Mouse (Mus musculus) hindbrain, embryonic 13.5 days (tissue): ENCODE measurements around the gene Tes3-ps. TPM values are rescaled to one million over a fixed set of nuclear protein-coding genes. Genes with fewer than 3 reads are reported as not detected.

Experiments used
- ATAC-seq: fragments of 200-750 bp; cut with Nextera tagmentation; 2 replicates; pipeline ENCODE4 v1.8.0; 2017; ENCODE audit warnings: moderate TSS enrichment; ENCODE audit not compliant: low FRiP score
- H3K27ac ChIP-seq: fragments of 300-500 bp; sonication (generic); 2 replicates; pipeline ENCODE4 v1.5.1; 2015; ENCODE audit warnings: inconsistent platforms, mild to moderate bottlenecking, moderate library complexity
- H3K27me3 ChIP-seq: fragments of 300-500 bp; sonication (generic); 2 replicates; pipeline ENCODE4 v1.6.1; 2015; ENCODE audit warnings: mild to moderate bottlenecking, inconsistent platforms
- H3K36me3 ChIP-seq: fragments of 300-500 bp; sonication (generic); 2 replicates; pipeline ENCODE4 v1.6.1; 2015; ENCODE audit warnings: mild to moderate bottlenecking, inconsistent platforms
- H3K4me1 ChIP-seq: fragments of 300-500 bp; sonication (generic); replicated peaks from 2 replicates; pipeline ENCODE4 v1.6.1; 2015; ENCODE audit warnings: inconsistent platforms
- H3K4me2 ChIP-seq: fragments of 300-500 bp; sonication (generic); 2 replicates; pipeline ENCODE4 v1.6.1; 2015; ENCODE audit warnings: inconsistent platforms, mild to moderate bottlenecking, moderate library complexity
- H3K4me3 ChIP-seq: fragments of 300-500 bp; sonication (generic); 2 replicates; pipeline ENCODE4 v1.5.1; 2015; ENCODE audit warnings: mild to moderate bottlenecking, inconsistent platforms
- H3K9ac ChIP-seq: fragments of 300-500 bp; sonication (generic); 2 replicates; pipeline ENCODE4 v1.6.1; 2015; ENCODE audit warnings: mild to moderate bottlenecking, inconsistent platforms
- H3K9me3 ChIP-seq: fragments of 300-500 bp; sonication (generic); 2 replicates; pipeline ENCODE4 v1.6.1; 2016; ENCODE audit warnings: inconsistent platforms
- WGBS: fragments of 180-500 bp; shearing (Covaris S2); methylation state at CpG from one replicate; pipeline ENCODE4 v1.1.7; 2015; 5-methylcytosine and 5-hydroxymethylcytosine counted together
- polyA plus RNA-seq: library from polyadenylated mRNA; unstranded; fragments of >200 nt; fragmentation: Nextera tagmentation; extraction: Ambion mirVana; gene quantifications from 2 replicates; pipeline ENCODE4 v1.2.1, GENCODE M21; 2015

The Tes3-ps gene
- polyA plus RNA-seq, 1 experiment from 2014 or later = 0.45 TPM

DNA sequence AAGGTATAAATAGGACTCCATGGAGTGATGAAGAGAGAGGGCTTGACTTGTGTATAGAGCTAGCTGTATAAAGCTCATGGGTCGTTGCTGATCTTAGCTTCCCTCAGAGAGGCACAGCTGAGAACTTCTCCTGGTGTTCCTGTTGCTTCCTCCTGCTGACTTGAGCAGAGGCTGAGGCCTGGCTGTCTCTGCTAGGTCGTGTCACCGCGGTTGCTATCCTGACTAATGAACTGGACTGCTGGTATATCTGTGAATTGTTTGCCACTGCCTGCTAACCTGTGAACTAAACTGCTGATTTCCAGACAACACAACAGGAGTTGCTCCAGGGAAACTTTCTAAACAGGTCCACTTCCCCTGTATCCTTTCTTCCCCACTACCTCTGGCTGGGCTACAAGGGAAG is 22.8 kb upstream of the Tes3-ps start:
- H3K36me3 ChIP-seq = peaks cover 6% of the 10 kb centered on the region; the same call in 1 of the 2 replicates

DNA sequence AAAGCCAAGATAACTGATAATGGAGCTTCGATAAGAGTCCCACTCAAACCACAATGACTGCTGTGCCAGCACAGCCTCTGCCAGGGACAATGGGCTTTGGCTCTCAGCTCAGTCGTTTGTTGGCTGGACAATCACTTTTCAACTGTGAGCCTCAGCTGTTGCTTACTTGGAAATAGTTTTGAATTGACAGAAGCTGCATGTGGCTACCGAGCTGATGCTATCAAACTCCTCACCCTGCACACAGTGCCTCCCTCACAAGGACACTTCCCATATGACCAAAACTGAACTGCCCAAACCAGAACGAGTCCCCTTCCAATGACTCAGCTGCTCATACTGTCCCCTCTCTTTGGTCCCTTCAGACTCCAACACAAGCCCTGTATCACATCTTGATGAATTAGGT is 22.3 kb upstream of the Tes3-ps start:
- WGBS = 82% methylated on average over 4 of the region's 4 CpGs
- Histone ChIP-seq H3K9ac (no peak overlapping the region), H3K27me3 (no peaks in the 10 kb centered on the region), H3K4me3 (no peak overlapping the region), H3K36me3 (peaks cover under 1% of the 10 kb centered on the region; the same call in 1 of the 2 replicates), H3K9me3 (no peaks in the 10 kb centered on the region), H3K4me1 (no peaks in the 10 kb centered on the region; the same call in 1 of the 2 replicates), H3K27ac (no peak overlapping the region), H3K4me2 (no peak overlapping the region)
- no peak for ATAC-seq

More for the DNA sequence above, 22.8 kb upstream of the Tes3-ps start:
- Histone ChIP-seq H3K4me3 (no peak overlapping the region), H3K9me3 (no peaks in the 10 kb centered on the region), H3K27me3 (no peaks in the 10 kb centered on the region), H3K4me1 (no peaks in the 10 kb centered on the region; the same call in 1 of the 2 replicates), H3K27ac (no peak overlapping the region), H3K9ac (no peak overlapping the region), H3K4me2 (no peak overlapping the region)
- WGBS = 91% methylated on average over 4 of the region's 4 CpGs
- ATAC-seq = no peak

DNA sequence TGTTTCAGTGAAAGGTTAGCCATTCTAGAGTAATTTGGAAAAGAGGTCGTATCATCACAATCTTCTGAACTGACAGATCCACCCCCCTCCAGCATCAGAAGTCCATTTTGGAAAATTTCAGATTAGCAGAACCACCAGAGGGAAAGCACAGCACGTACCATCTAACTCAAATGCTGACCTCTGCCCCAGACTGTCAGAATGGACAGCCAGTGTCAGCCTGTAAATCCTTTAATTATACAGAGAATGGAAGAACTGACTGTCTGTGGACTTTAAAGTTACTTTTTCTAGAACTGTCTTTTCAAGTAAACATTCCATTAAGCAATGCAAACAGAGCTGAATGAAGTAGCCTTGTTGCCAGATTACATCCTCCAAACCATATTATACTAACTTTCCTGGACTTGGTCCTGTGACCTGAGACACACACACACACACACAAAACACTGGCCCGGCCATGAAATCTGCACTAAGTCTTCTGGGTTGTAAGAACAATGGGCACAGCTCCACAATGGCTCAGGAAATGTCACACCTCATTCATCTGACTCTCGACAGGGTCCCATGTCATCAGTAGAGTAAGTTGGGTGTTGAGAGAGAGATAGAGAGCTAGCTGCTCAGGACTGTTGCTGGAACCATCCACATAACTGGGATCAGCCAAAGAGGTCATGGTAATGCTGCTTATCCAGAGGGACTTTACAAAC is 21.0 kb upstream of the Tes3-ps start:
- H3K4me1 ChIP-seq = no peaks in the 10 kb centered on the region; the same call in 1 of the 2 replicates
- no peak overlapping the region for H3K27ac ChIP-seq
- WGBS = 64% methylated on average over 4 of the region's 4 CpGs
- no peaks in the 10 kb centered on the region for H3K27me3 ChIP-seq
- H3K4me2 ChIP-seq = no peak overlapping the region
- no peaks in the 10 kb centered on the region for H3K36me3 ChIP-seq
- no peak for ATAC-seq
- no peaks in the 10 kb centered on the region for H3K9me3 ChIP-seq
- H3K9ac ChIP-seq = no peak overlapping the region
- H3K4me3 ChIP-seq = no peak overlapping the region

DNA sequence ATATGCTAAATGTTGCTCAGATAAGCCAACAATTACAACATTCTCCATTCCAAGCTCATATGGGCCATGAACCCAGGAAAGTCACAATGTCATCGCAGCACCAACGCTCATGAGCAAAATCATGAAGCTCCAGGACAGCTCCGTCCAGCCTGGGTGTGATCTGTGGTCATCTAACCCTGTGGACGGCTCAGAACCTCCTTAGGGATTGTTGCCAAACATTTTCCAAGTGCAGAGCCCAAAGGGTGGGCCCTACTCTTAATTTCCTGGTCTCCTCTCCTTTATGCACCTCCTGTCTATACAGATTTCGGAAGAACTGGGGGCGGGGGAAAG is 20.5 kb upstream of the Tes3-ps start:
- H3K4me1 ChIP-seq = no peaks in the 10 kb centered on the region
- 96% methylated on average over 6 of the region's 6 CpGs for WGBS
- H3K4me3 ChIP-seq = no peak overlapping the region
- no peak overlapping the region for H3K9ac ChIP-seq
- no peak for ATAC-seq
- no peaks in the 10 kb centered on the region for H3K9me3 ChIP-seq
- H3K27me3 ChIP-seq = no peaks in the 10 kb centered on the region
- no peak overlapping the region for H3K4me2 ChIP-seq
- H3K27ac ChIP-seq = no peak overlapping the region
- no peaks in the 10 kb centered on the region for H3K36me3 ChIP-seq

DNA sequence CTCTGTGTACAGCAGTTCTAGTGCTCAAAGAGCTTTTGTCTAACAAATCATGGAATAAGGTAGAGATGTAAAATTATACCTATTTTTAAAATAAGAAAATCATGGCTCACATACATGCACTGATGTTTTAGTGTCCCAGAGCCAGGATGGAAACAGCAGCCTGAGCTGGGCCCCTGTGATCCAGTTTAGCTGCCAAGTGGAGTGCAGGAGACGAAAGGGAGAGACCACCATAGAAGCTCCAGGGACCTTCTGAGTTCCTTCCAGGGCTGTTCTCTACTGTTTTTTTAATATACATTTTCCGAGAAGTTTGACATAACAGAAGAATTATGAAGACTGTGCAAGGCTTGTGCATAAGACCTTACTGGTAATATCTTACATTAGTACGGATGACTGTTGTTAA is 15.2 kb upstream of the Tes3-ps start:
- no peak overlapping the region for H3K9ac ChIP-seq
- H3K9me3 ChIP-seq = no peaks in the 10 kb centered on the region

DNA sequence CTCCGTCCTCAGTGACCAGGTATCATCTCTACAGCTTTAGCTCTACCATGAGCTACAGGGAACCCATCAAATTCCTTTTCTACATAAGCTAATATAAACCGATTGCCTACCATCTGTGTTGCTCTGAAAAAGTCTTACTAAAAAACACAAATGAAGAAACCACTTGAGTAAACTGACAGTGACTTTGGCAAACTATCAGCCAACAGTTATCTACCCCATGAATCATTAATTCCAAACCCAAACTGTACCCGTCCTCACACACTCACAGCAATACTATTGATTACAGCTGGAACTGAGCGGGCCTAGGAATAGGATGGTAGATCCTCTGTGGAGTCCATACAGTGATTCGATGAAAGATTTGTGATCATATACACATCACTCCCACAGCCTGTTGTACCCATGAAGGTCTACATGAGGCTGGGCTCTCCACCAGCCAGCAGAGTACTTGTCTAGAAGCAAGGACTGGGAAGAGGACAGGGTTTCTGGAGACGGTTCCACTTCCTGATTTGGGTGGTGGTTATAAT is 14.2 kb upstream of the Tes3-ps start:
- 93% methylated on average over 6 of the region's 6 CpGs for WGBS

More for the DNA sequence above, 15.2 kb upstream of the Tes3-ps start:
- Histone ChIP-seq H3K27me3 (no peaks in the 10 kb centered on the region), H3K36me3 (no peaks in the 10 kb centered on the region), H3K4me2 (no peak overlapping the region), H3K4me3 (no peak overlapping the region), H3K4me1 (peaks cover 7% of the 10 kb centered on the region; the same call in 1 of the 2 replicates), H3K27ac (no peak overlapping the region)
- no peak for ATAC-seq
- 85% methylated on average over 3 of the region's 3 CpGs for WGBS

DNA sequence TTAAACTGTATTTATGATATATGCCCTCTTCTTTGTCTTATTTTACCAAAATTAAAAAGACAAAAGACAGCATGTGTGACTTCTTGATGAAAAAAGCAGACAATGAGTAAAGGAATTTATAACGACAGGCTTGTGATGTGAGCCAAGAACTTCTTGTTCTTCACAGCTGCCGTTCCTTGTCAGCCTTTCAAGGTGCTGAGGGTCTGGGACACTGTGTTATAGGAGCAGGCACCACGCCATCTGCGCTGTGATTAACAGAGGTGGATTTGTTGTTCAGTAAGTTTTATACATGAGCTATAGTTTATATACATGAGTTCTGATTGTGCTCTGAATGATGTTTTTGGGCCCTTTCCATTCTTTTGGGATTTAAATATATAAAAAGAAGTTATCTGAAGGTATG is 13.7 kb upstream of the Tes3-ps start:
- H3K4me3 ChIP-seq = no peak overlapping the region
- H3K4me1 ChIP-seq = peaks cover 7% of the 10 kb centered on the region; the same call in 1 of the 2 replicates
- H3K9me3 ChIP-seq = no peaks in the 10 kb centered on the region
- H3K27me3 ChIP-seq = no peaks in the 10 kb centered on the region
- H3K27ac ChIP-seq = no peak overlapping the region
- H3K36me3 ChIP-seq = no peaks in the 10 kb centered on the region
- no peak overlapping the region for H3K9ac ChIP-seq
- H3K4me2 ChIP-seq = no peak overlapping the region
- 82% methylated on average over 4 of the region's 4 CpGs for WGBS
- no peak for ATAC-seq

More for the DNA sequence above, 14.2 kb upstream of the Tes3-ps start:
- no peak overlapping the region for H3K4me2 ChIP-seq
- no peaks in the 10 kb centered on the region for H3K36me3 ChIP-seq
- no peak for ATAC-seq
- H3K4me3 ChIP-seq = no peak overlapping the region
- no peaks in the 10 kb centered on the region for H3K9me3 ChIP-seq
- no peak overlapping the region for H3K9ac ChIP-seq
- peaks cover 7% of the 10 kb centered on the region; the same call in 1 of the 2 replicates for H3K4me1 ChIP-seq
- no peak overlapping the region for H3K27ac ChIP-seq
- H3K27me3 ChIP-seq = no peaks in the 10 kb centered on the region

DNA sequence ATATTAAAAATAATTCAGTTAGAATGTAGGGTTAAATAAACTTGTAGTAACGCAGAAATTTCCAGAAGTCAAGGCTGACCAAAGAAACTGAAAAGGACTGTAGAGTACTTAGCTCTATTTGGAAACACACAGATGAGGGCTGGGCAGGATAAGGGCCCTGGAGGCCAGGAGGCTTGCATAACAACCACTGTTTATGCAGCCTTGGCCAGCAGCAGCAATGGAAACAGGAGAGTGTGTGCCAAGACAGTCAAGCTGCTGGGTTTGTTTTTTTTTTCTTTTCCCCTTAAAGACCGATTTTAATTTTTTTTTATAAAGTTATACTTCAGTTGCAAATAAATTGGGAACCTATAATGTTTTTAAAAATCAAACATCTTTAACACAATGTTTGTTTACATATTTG is 13.1 kb upstream of the Tes3-ps start:
- ATAC-seq = no peak
- 77% methylated on average over 2 of the region's 2 CpGs for WGBS
- Histone ChIP-seq H3K4me2 (no peak overlapping the region), H3K36me3 (no peaks in the 10 kb centered on the region), H3K9ac (no peak overlapping the region), H3K27ac (no peak overlapping the region), H3K4me3 (no peak overlapping the region), H3K4me1 (peaks cover 7% of the 10 kb centered on the region; the same call in 1 of the 2 replicates), H3K9me3 (no peaks in the 10 kb centered on the region), H3K27me3 (no peaks in the 10 kb centered on the region)

DNA sequence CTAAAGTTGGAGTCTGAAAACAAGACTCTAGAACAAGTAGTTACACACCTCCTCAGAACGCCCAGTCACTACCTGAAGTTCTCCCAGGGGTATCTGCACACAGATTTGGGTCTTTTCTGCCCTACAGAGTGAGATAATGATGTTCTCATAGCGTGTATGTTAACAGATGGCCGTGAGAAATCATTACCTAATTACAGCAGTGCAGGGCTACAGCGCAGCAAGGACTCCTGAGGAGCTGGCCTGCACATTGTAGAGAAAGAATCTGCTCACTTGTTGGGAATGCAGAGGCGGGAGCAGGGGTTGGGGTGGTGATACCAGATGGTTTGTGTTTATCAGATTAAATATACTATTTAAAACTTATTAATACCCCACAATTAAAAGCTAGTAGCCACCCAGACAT is 12.6 kb upstream of the Tes3-ps start:
- Histone ChIP-seq H3K4me3 (no peak overlapping the region), H3K27me3 (no peaks in the 10 kb centered on the region), H3K36me3 (no peaks in the 10 kb centered on the region), H3K4me2 (no peak overlapping the region), H3K4me1 (peaks cover 7% of the 10 kb centered on the region; the same call in 1 of the 2 replicates), H3K9me3 (no peaks in the 10 kb centered on the region), H3K27ac (no peak overlapping the region), H3K9ac (no peak overlapping the region)
- no peak; the same call in 1 of the 2 replicates for ATAC-seq
- 63% methylated on average over 5 of the region's 5 CpGs for WGBS

DNA sequence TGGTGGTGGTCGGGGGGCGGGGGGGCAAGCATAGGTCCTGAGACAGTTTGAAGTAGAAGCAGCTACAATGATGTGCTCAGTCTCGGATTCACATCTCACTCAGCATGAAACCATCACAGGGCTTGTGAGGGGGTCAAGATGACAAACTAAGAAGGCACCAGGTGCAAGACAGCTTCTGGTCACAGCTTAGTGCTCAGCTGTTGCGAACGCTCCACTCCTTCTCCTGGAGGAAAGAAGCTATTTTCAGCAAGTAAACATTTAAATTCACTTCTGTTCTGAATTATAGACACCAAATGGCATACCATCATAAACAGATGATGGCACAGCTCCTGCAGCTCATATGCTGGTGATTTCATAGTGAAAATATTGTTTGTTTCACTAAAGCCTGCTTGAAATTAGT is 7.7 kb upstream of the Tes3-ps start:
- no peaks in the 10 kb centered on the region for H3K36me3 ChIP-seq
- H3K9ac ChIP-seq = no peak overlapping the region
- H3K4me1 ChIP-seq = peaks cover 7% of the 10 kb centered on the region; the same call in 1 of the 2 replicates
- 84% methylated on average over 5 of the region's 5 CpGs for WGBS
- H3K9me3 ChIP-seq = no peaks in the 10 kb centered on the region
- H3K27me3 ChIP-seq = no peaks in the 10 kb centered on the region
- H3K4me3 ChIP-seq = no peak overlapping the region
- ATAC-seq = no peak
- no peak overlapping the region for H3K4me2 ChIP-seq
- no peak overlapping the region for H3K27ac ChIP-seq

DNA sequence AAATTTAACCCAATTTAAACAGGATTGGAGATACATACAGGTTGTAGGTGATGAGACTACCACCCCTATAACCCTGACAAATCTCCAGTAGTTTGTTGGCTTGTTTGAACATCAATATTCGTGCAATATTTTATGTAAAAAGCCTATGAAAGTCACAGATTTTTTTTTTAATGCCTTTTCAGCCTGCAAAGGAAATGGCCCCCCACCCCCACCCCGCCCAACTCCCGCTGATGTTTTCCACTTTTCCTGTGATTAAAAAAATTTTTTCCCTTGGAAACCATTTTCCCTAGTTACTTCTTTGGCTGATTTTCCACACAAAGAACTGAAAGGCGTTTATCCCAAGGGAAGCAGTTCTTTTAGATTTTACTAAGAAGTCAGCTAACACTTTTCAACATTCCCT is 11.4 kb downstream of the Tes3-ps start, which contains the start of gene Ecm2:
Gene Ecm2 (plus strand): TSS at position 301 of the 400 bp plus-strand sequence.
- Histone ChIP-seq H3K27me3 (no peaks in the 10 kb centered on the region), H3K4me3 (no peak within 1 kb of the TSS), H3K4me2 (no peak within 1 kb of the TSS), H3K36me3 (no peaks in the 10 kb centered on the region), H3K27ac (no peak within 1 kb of the TSS), H3K9me3 (no peaks in the 10 kb centered on the region), H3K9ac (no peak within 1 kb of the TSS), H3K4me1 (no peaks in the 10 kb centered on the region)
- ATAC-seq = no peak
- 50% methylated on average over 4 of the region's 4 CpGs for WGBS

DNA sequence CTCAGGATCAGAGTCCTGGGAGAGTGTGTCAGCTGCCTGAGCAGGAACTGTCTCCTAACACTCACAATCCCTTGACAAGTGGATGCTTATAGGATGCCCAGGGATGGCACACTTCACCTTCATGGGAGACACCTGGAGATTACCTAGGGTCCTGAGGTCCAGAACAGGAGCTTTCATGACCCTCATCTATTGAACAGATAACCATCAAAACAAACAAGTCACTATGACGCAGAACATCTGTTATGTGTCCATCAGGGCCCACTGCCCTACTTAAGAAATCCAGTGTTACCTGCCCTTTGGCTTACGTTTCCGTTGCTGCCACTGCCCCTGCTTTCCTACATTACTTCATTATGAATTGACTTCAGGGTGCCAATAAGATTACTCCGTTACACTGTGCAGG is 12.7 kb downstream of the Tes3-ps start:
- no peak for ATAC-seq
- WGBS = 89% methylated on average over 4 of the region's 4 CpGs
- Histone ChIP-seq H3K36me3 (no peaks in the 10 kb centered on the region), H3K4me3 (no peak overlapping the region), H3K9me3 (no peaks in the 10 kb centered on the region), H3K27me3 (no peaks in the 10 kb centered on the region), H3K9ac (no peak overlapping the region), H3K27ac (no peak overlapping the region), H3K4me1 (no peaks in the 10 kb centered on the region), H3K4me2 (no peak overlapping the region)

DNA sequence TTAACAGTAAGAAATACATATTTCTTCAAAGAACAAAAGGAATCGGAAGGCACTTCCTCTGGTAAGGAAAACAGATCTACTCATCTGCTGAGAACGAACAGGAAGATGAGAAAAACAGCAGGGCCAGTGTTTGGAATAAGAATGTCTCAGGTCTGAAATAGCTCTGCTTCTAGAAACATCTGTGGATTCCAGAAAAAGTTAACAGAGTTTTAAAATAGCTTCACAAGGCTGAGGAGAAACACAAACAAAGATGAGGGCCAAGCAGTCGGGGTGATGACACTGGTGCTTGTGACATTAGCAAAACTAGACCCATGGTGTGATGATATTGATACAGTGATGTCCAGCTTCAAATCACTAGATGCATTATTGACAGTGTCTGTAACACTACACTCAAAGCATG is 14.1 kb downstream of the Tes3-ps start:
- Histone ChIP-seq H3K4me3 (no peak overlapping the region), H3K9me3 (no peaks in the 10 kb centered on the region), H3K27ac (no peak overlapping the region), H3K27me3 (no peaks in the 10 kb centered on the region), H3K36me3 (no peaks in the 10 kb centered on the region), H3K4me2 (no peak overlapping the region), H3K4me1 (no peaks in the 10 kb centered on the region), H3K9ac (no peak overlapping the region)
- no peak for ATAC-seq
- WGBS = 86% methylated on average over 3 of the region's 3 CpGs
